Mouse (Mus musculus): ENCODE results near the gene St6galnac6.

GRCm38 (mm10) chr2:32629276-32629976, 29.9 kb downstream of the St6galnac6 start:
- TF ChIP-seq CTCF (IDR thresholded peaks at IDR 0.05) (peak; percentile 32), EP300 (IDR thresholded peaks at IDR 0.05) (no peak)

Measured in lung, postnatal 0 days (tissue).